Mouse (Mus musculus) adrenal gland, postnatal 4 days (tissue): Measurements from ENCODE around the gene Trem3. TPM values are rescaled to one million over a fixed set of nuclear protein-coding genes. Genes with fewer than 3 reads are reported as not detected.

ENCODE experiments used
- DNase-seq, 2 experiments: peaks; one replicate each; pipeline ENCODE4 v3.0.0; 2021 to 2022; ENCODE audit warnings: low spot score in 2 of 2, mixed read lengths in 2 of 2
- long read RNA-seq, 2 experiments: library from polyadenylated mRNA; stranded (forward); transcript quantifications; one replicate each; pipeline ENCODE4 v2.0.0; 2021
- total RNA-seq, 2 experiments: library from RNA; stranded (reverse); gene quantifications; 2 replicates each; pipeline ENCODE4 v1.2.3; 2021

The Trem3 gene
- 1 to 10 TPM in 1 of 2 experiments, under 1 TPM in 1; 0.92 to 1.5 TPM for total RNA-seq
- long read RNA-seq, experiment 1, partial matches to known transcripts = 0 of 2 reads
- long read RNA-seq, experiment 1, other reads (novel, unspliced or antisense) = 0 of 2 reads
- long read RNA-seq, experiment 2, partial matches to known transcripts = 0 of 1 reads
- long read RNA-seq, experiment 2, other reads (novel, unspliced or antisense) = 0 of 1 reads

- no peak for DNase-seq
These were observed at the start of gene Trem3 for GRCm38 (mm10) chr17:48247221-48247928. Gene Trem3 (plus strand): TSS chr17:48247777.

- no peak for DNase-seq
These were observed 44.5 kb upstream of the Trem3 start for GRCm38 (mm10) chr17:48203086-48203485.

GRCm38 (mm10) chr17:48212596-48212995 lies 35.0 kb upstream of the Trem3 start:
- no peak for DNase-seq

- DNase-seq = no peak
These were observed 34.1 kb upstream of the Trem3 start for GRCm38 (mm10) chr17:48213511-48213910.

GRCm38 (mm10) chr17:48215429-48215828 lies 32.1 kb upstream of the Trem3 start:
- DNase-seq = no peak

- no peak for DNase-seq
These were observed 16.9 kb upstream of the Trem3 start for GRCm38 (mm10) chr17:48230680-48231079.

- no peak for DNase-seq
These were observed 15.1 kb upstream of the Trem3 start, which contains the start of gene Trem1 for GRCm38 (mm10) chr17:48232518-48232917. Gene Trem1 (plus strand): TSS chr17:48232768.

GRCm38 (mm10) chr17:48233789-48234188 lies 13.8 kb upstream of the Trem3 start:
- DNase-seq = no peak

GRCm38 (mm10) chr17:48234550-48234949 lies 13.0 kb upstream of the Trem3 start:
- DNase-seq = no peak

GRCm38 (mm10) chr17:48235773-48236370 lies 11.7 kb upstream of the Trem3 start:
- no peak for DNase-seq

- no peak for DNase-seq
These were observed 10.0 kb upstream of the Trem3 start for GRCm38 (mm10) chr17:48237621-48238020.

GRCm38 (mm10) chr17:48249039-48249438 lies 1.5 kb downstream of the Trem3 start:
- no peak for DNase-seq

- no peak for DNase-seq
These were observed 1.9 kb downstream of the Trem3 start for GRCm38 (mm10) chr17:48249501-48249900.

GRCm38 (mm10) chr17:48250631-48251030 lies 3.1 kb downstream of the Trem3 start:
- no peak for DNase-seq

GRCm38 (mm10) chr17:48256575-48256974 lies 9.0 kb downstream of the Trem3 start:
- DNase-seq = no peak

GRCm38 (mm10) chr17:48261868-48262267 lies 14.3 kb downstream of the Trem3 start:
- no peak for DNase-seq

GRCm38 (mm10) chr17:48263741-48264362 lies 16.3 kb downstream of the Trem3 start, which contains the start of gene Treml4:
Gene Treml4 (plus strand): TSS chr17:48264295.
- no peak for DNase-seq

GRCm38 (mm10) chr17:48264662-48265061 lies 17.1 kb downstream of the Trem3 start:
- DNase-seq = no peak

GRCm38 (mm10) chr17:48266138-48266537 lies 18.6 kb downstream of the Trem3 start:
- no peak for DNase-seq

- DNase-seq = no peak
These were observed 19.2 kb downstream of the Trem3 start for GRCm38 (mm10) chr17:48266610-48267304.

GRCm38 (mm10) chr17:48267591-48267990 lies 20.0 kb downstream of the Trem3 start:
- no peak for DNase-seq
